Mouse (Mus musculus) hindbrain, embryonic 10.5 days (tissue): ENCODE data around the gene Rgs17. TPM values are rescaled to one million over a fixed set of nuclear protein-coding genes. Genes with fewer than 3 reads are reported as not detected.
"Not testable (repeated sequence)": the region's sequence is repeated elsewhere in the genome, so short reads cannot be mapped to it uniquely, and the experiment has no call there.

ENCODE experiments used
- DNase-seq: peaks from one replicate; pipeline ENCODE4 v3.0.0-alpha.2; 2017; ENCODE audit warnings: low spot score
- H3K27ac ChIP-seq: fragments of 300-500 bp; sonication (generic); 2 replicates; pipeline ENCODE4 v1.5.1; 2016; ENCODE audit warnings: mild to moderate bottlenecking, moderate library complexity
- H3K27me3 ChIP-seq: fragments of 300-500 bp; sonication (generic); 2 replicates; pipeline ENCODE4 v1.6.1; 2016; ENCODE audit warnings: mild to moderate bottlenecking; ENCODE audit not compliant: poor library complexity, insufficient read depth, severe bottlenecking
- H3K36me3 ChIP-seq: fragments of 300-500 bp; sonication (generic); 2 replicates; pipeline ENCODE4 v1.6.1; 2016; ENCODE audit warnings: mild to moderate bottlenecking, moderate library complexity
- H3K4me1 ChIP-seq: fragments of 300-500 bp; sonication (generic); replicated peaks from 2 replicates; pipeline ENCODE4 v1.6.1; 2016; ENCODE audit warnings: mild to moderate bottlenecking
- H3K4me3 ChIP-seq: fragments of 300-500 bp; sonication (generic); 2 replicates; pipeline ENCODE4 v1.5.1; 2016; ENCODE audit warnings: mild to moderate bottlenecking, moderate library complexity
- H3K9me3 ChIP-seq: fragments of 300-500 bp; sonication (generic); 2 replicates; pipeline ENCODE4 v1.6.1; 2016; ENCODE audit warnings: mild to moderate bottlenecking, moderate library complexity
- WGBS: fragments of 180-500 bp; shearing (Covaris S2); methylation state at CpG from one replicate; pipeline ENCODE4 v1.1.7; 2016; 5-methylcytosine and 5-hydroxymethylcytosine counted together
- polyA plus RNA-seq: library from polyadenylated mRNA; unstranded; fragments of >200 nt; fragmentation: Nextera tagmentation; extraction: Ambion mirVana; gene quantifications from 2 replicates; pipeline ENCODE4 v1.2.1, GENCODE M21; 2016

Gene Rgs17
- 0.98 and 1.3 TPM in 2 replicates for polyA plus RNA-seq

DNA sequence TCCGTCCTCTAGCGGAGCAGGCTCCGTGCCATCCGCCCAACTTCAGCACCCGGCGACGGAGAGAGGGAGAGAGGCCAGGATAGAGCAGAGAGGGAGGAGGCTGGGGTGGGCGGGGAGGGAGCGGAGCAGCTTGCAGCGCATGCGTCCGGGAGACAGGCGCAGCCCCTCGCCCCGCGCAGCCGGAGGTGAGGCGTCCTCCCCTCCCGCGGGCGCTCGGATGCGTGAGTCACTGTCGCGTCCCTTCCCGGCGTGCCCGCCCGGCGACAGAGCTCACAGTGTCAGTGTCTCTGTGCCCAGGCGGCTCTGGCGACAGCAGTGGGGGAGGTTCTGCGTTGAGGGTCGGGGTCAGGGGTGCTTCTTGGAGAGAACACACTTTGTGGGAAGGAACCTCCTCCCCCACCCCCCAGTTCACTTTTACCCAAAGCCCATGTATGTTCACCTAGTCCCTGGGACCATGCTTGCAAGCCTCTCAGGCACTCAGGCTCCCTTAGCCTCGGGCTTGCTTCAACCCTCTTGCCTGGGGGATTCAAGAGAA lies at the start of gene Rgs17:
Gene Rgs17, minus strand, starts transcription at position 107 of the 535 bp plus-strand sequence.
- DNase-seq: peak; percentile 82
- H3K36me3 ChIP-seq: no peaks in the 10 kb centered on the region
- peaks cover 15% of the 10 kb centered on the region for H3K4me1 ChIP-seq
- H3K27ac ChIP-seq: peak within 1 kb of the TSS; percentile 83
- peak within 1 kb of the TSS; percentile 78 for H3K4me3 ChIP-seq
- under 1% methylated on average over 35 of the region's 35 CpGs for WGBS
- peaks cover 22% of the 10 kb centered on the region for H3K27me3 ChIP-seq
- no peaks in the 10 kb centered on the region for H3K9me3 ChIP-seq

DNA sequence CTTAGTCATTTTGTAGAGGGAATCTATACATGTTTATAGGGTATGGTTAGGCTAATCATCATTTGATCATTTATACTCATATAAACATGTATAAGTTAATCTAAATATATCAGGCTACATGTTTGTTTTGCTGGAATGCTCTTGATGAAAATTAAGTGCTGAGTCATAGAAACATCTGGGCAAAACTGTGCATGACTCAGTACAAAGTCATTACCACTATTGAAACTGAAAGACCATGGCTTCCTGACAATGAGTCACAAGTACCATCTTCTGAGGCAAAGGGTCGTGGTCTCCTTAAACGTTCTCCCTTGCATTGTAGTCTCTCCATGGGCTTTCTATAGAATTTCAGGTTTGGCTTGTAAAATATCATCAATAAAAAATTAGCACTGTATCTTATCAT lies 45.5 kb upstream of the Rgs17 start:
- 83% methylated on average over 2 of the region's 2 CpGs for WGBS
- no peaks in the 10 kb centered on the region for H3K4me1 ChIP-seq
- no peak overlapping the region for H3K27ac ChIP-seq
- H3K4me3 ChIP-seq: no peak overlapping the region
- H3K27me3 ChIP-seq: no peaks in the 10 kb centered on the region
- no peak for DNase-seq
- 0 out of 2 replicates have a peak, but pooled peaks cover 3% of the 10 kb centered on the region for H3K9me3 ChIP-seq
- H3K36me3 ChIP-seq: no peaks in the 10 kb centered on the region

GRCm38 (mm10) chr10:5953787-5954186 lies 31.6 kb upstream of the Rgs17 start:
- not testable (repeated sequence) for H3K36me3 ChIP-seq, DNase-seq, H3K9me3 ChIP-seq, H3K4me3 ChIP-seq, H3K27me3 ChIP-seq, H3K27ac ChIP-seq, H3K4me1 ChIP-seq

DNA sequence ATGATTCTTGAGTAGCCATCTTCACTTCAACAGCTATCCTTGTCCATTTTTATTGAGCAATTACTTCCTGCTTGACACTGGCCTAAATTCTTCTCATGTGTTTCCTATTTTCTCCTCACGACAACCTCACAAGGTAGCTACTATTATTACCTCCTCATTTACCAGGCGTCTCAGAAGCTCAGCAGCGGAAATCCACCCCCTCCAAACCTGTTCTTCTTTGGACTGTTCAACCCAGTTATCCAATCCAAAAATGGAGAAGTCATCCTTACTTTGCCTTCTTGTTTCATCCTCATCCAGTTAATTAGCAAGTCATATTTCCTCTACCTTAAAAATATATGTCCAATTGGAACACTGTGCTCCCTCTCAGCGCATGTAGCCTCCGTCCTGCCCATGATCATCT lies 2.1 kb upstream of the Rgs17 start:
- no peaks in the 10 kb centered on the region for H3K9me3 ChIP-seq
- H3K27me3 ChIP-seq: peaks cover 22% of the 10 kb centered on the region
- H3K27ac ChIP-seq: no peak overlapping the region
- H3K4me3 ChIP-seq: no peak overlapping the region
- H3K36me3 ChIP-seq: no peaks in the 10 kb centered on the region
- H3K4me1 ChIP-seq: peaks cover 15% of the 10 kb centered on the region
- WGBS: 91% methylated on average over 5 of the region's 5 CpGs
- no peak for DNase-seq

DNA sequence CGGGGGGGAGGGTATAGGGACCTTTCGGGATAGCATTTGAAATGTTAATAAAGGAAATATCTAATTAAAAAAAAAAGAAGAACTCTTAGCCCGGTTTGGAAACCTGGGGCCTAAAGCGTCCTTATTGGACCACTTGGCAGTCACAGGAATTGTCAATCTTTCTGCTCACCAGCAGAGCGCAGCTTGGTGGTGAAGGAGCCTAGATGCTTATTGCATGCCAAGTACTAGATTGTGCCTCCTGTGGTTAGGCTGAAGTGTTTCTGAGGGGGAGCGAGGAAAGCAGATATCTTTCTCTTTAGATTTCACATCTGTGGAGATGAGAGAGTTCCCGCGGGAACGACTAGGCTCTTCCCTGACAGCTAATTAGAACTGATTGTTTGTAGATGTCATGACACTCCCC lies 896 bp upstream of the Rgs17 start:
- Histone ChIP-seq H3K27ac (no peak overlapping the region), H3K27me3 (peaks cover 22% of the 10 kb centered on the region), H3K36me3 (no peaks in the 10 kb centered on the region), H3K9me3 (no peaks in the 10 kb centered on the region), H3K4me3 (no peak overlapping the region; the same call in 1 of the 2 replicates), H3K4me1 (peaks cover 15% of the 10 kb centered on the region)
- DNase-seq: no peak
- 9% methylated on average over 9 of the region's 9 CpGs for WGBS

GRCm38 (mm10) chr10:5921771-5922170 lies 429 bp downstream of the Rgs17 start:
- Histone ChIP-seq H3K36me3 (no peaks in the 10 kb centered on the region), H3K27me3 (peaks cover 22% of the 10 kb centered on the region), H3K4me3 (peak overlapping the region; percentile 78), H3K27ac (peak overlapping the region; percentile 83), H3K9me3 (no peaks in the 10 kb centered on the region), H3K4me1 (peaks cover 15% of the 10 kb centered on the region)
- under 1% methylated on average over 31 of the region's 31 CpGs for WGBS
- no peak for DNase-seq

DNA sequence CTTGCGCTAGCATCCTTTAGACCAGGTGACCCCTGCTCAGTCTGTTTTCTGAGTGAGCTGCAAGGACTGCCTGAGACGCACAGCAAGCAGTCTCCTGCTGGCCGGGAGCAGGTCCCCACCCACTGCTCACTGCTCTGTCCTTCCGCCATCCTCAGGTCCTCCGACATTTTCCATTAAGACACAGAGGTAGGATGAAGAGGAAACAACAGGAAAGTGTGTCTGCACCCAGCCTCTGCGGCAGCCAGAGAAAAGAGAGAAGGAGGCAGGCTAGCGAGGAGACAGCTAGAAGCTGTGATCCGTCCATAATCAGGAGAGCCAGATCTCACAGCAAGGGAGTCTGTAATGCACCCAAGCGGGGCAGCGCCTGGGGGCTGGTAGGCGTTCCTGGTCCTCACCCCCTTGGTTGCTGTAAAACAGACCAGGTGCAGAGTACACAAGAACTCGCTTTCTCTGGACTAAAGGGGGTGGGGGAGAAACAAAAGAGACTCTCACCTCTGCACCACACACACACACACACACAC lies 1.1 kb downstream of the Rgs17 start:
- Histone ChIP-seq H3K27me3 (peaks cover 22% of the 10 kb centered on the region), H3K27ac (peak overlapping the region; percentile 43; the same call in 1 of the 2 replicates), H3K4me1 (peaks cover 15% of the 10 kb centered on the region), H3K36me3 (no peaks in the 10 kb centered on the region), H3K4me3 (peak overlapping the region; percentile 78), H3K9me3 (no peaks in the 10 kb centered on the region)
- peak; percentile 30 for DNase-seq
- 2% methylated on average over 12 of the region's 12 CpGs for WGBS

DNA sequence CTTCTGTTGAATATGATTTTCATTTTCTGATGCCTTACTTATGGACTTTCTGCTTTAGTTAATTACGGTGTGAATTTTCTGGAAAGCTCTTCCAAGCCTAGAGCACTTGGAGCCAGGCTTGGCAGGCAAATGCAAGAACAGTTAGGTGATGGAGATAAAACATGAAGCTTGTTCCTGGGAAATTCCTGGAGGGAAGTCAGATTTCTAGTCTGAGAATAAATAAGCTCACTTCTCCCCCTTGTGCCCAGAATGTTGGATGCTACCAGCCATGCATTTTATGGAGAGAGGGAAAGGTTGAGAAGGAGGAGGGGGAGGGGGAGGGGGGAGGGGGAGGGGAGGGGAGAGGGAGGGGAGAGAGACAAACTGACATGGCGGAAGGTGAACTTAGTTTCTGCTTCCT lies 17.8 kb downstream of the Rgs17 start:
- Histone ChIP-seq H3K27ac (no peak overlapping the region), H3K4me1 (no peaks in the 10 kb centered on the region), H3K4me3 (no peak overlapping the region), H3K9me3 (no peaks in the 10 kb centered on the region), H3K27me3 (no peaks in the 10 kb centered on the region), H3K36me3 (no peaks in the 10 kb centered on the region)
- 97% methylated on average over 2 of the region's 2 CpGs for WGBS
- no peak for DNase-seq

GRCm38 (mm10) chr10:5901777-5902176 lies 20.4 kb downstream of the Rgs17 start:
- H3K27me3 ChIP-seq: no peaks in the 10 kb centered on the region
- 88% methylated on average over 4 of the region's 4 CpGs for WGBS
- H3K36me3 ChIP-seq: no peaks in the 10 kb centered on the region
- no peaks in the 10 kb centered on the region for H3K4me1 ChIP-seq
- H3K9me3 ChIP-seq: no peaks in the 10 kb centered on the region
- H3K4me3 ChIP-seq: no peak overlapping the region
- H3K27ac ChIP-seq: no peak overlapping the region
- no peak for DNase-seq

DNA sequence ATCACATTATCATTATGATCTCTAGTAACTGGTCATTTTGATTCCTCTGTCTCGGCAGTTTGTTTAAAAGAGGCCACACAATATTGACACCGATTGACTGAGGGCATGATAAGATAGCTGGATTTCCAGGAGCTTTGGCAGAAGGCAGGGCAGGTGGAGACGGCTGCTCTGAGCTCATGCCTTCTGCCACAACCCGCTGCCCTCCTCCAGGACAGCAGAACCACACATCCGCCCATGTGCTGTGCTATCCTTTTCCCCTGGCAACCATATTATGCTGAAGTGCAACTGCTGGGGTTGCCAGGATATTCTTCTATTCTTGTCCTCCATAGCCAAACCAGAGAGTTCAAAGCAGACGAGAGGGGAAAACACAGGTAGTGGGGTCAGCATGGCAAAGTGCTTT lies 21.5 kb downstream of the Rgs17 start:
- WGBS: 85% methylated on average over 6 of the region's 6 CpGs
- Histone ChIP-seq H3K4me1 (no peaks in the 10 kb centered on the region), H3K36me3 (no peaks in the 10 kb centered on the region)

GRCm38 (mm10) chr10:5877106-5877505 lies 45.1 kb downstream of the Rgs17 start:
- Histone ChIP-seq H3K4me3 (no peak overlapping the region), H3K9me3 (no peaks in the 10 kb centered on the region), H3K4me1 (no peaks in the 10 kb centered on the region), H3K36me3 (no peaks in the 10 kb centered on the region), H3K27me3 (no peaks in the 10 kb centered on the region), H3K27ac (no peak overlapping the region)
- WGBS: 82% methylated on average over 3 of the region's 3 CpGs
- no peak for DNase-seq

More for the DNA sequence above, 21.5 kb downstream of the Rgs17 start:
- no peak for DNase-seq
- Histone ChIP-seq H3K4me3 (no peak overlapping the region), H3K27ac (no peak overlapping the region), H3K27me3 (no peaks in the 10 kb centered on the region), H3K9me3 (no peaks in the 10 kb centered on the region)

GRCm38 (mm10) chr10:5871081-5871480 lies 51.1 kb downstream of the Rgs17 start:
- Histone ChIP-seq H3K4me1 (no peaks in the 10 kb centered on the region), H3K36me3 (no peaks in the 10 kb centered on the region), H3K27ac (no peak overlapping the region), H3K9me3 (no peaks in the 10 kb centered on the region), H3K4me3 (no peak overlapping the region), H3K27me3 (no peaks in the 10 kb centered on the region)
- 62% methylated on average over 4 of the region's 4 CpGs for WGBS
- DNase-seq: no peak

GRCm38 (mm10) chr10:5867981-5868552 lies 54.1 kb downstream of the Rgs17 start:
- no peaks in the 10 kb centered on the region for H3K36me3 ChIP-seq
- H3K4me1 ChIP-seq: no peaks in the 10 kb centered on the region
- no peaks in the 10 kb centered on the region for H3K9me3 ChIP-seq
- DNase-seq: no peak
- H3K27me3 ChIP-seq: no peaks in the 10 kb centered on the region
- H3K27ac ChIP-seq: no peak overlapping the region
- no peak overlapping the region for H3K4me3 ChIP-seq
- 87% methylated on average over 11 of the region's 11 CpGs for WGBS
